Mouse (Mus musculus): Measurements from ENCODE around the gene Eif4g3.

Eif4g3 gene

DNA sequence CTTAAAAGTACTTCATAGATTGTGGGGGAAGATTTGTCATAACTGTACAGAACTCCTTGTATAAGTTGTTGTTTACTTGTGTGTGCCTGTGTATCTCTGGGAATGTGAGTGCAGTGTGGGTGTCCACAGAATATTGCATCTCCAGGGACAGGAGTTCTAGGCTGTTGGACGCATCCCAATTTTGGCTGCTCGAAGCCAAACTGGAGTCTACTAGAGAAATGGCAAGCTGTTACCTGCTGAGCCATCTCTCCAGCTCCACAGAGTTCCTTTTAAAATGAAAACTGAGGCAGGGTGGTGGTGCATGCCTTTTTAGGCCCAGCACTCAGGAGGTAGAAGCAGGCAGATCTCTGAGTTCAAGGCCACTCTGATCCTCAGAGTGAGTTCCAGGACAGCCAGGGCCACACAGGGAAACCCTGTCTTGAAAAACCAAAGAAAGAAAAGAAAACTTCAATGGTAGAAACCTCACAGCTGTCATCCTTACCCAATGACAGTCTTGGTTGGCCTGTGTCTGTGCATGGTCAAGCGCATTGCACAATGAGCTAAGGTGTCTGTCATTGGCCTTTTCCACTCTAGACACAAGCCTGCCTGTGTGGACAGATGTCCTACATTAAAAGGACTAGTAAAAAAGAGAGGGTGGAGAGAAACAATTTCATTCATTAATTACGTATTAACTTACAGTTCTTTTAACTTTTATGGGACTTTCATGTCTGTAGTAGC, 17.1 kb downstream of the Eif4g3 start:
- Histone ChIP-seq H3K27me3 (ENCODE audit: insufficient read depth, low read length) (no peaks in the 10 kb centered on the region), H3K4me1 (replicated peaks; ENCODE audit: low read depth, low read length) (peaks cover 44% of the 10 kb centered on the region), H3K36me3 (ENCODE audit: insufficient read depth, low read length) (peaks cover 34% of the 10 kb centered on the region), H3K4me3 (replicated peaks; ENCODE audit: low read length) (no peak overlapping the region), H3K9me3 (ENCODE audit: low read length) (no peaks in the 10 kb centered on the region)
- TF ChIP-seq NANOG (IDR thresholded peaks at IDR 0.05; ENCODE audit: borderline replicate concordance, low read length) (no peak), CTCF (conservative IDR thresholded peaks at IDR 0.05; ENCODE audit: low read length) (no peak)

DNA sequence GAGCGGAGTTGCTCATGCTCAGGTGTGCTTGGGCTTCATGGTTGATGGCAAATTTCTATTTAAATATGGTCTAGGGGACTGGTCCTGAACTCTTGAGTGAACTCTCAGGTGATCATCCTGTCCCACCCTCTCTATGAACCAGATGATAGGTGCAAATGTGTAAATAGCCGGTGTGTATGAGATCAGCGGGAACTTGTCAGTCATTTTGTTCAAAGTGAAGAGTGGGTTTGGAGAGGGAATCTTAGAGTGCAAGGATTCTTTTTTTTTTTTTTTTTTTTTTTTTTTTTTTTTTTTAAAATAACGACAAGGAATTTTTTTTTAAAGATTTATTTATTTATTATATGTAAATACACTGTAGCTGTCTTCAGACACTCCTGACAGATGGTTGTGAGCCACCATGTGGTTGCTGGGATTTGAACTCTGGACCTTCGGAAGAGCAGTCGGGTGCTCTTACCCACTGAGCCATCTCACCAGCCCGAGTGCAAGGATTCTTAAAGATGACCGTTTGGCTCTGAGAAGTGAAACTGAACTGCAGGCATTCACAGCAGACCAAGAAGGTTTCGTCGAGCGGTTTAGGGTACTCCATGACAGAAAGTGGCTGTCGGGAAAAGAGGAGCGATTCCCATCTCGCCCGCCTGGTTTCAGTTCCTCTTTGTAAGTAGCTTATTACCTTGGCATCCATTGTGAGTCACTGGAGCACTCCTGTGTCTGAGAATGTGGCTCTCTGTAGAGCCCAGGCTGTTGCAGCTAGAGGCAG, 21.1 kb downstream of the Eif4g3 start:
- H3K27me3 ChIP-seq (ENCODE audit: insufficient read depth, low read length): no peaks in the 10 kb centered on the region
- peaks cover 53% of the 10 kb centered on the region for H3K36me3 ChIP-seq (ENCODE audit: insufficient read depth, low read length)
- H3K9me3 ChIP-seq (ENCODE audit: low read length): no peaks in the 10 kb centered on the region
- H3K4me1 ChIP-seq (replicated peaks; ENCODE audit: low read depth, low read length): peaks cover 30% of the 10 kb centered on the region
- 0 out of 2 replicates have a peak overlapping the region, but pooled peaks have one; percentile 20 for H3K4me3 ChIP-seq (replicated peaks; ENCODE audit: low read length)
- TF ChIP-seq CTCF (conservative IDR thresholded peaks at IDR 0.05; ENCODE audit: low read length) (no peak), NANOG (IDR thresholded peaks at IDR 0.05; ENCODE audit: borderline replicate concordance, low read length) (no peak), POU5F1 (IDR thresholded peaks at IDR 0.05; ENCODE audit: borderline replicate concordance, low read length) (no peak)

DNA sequence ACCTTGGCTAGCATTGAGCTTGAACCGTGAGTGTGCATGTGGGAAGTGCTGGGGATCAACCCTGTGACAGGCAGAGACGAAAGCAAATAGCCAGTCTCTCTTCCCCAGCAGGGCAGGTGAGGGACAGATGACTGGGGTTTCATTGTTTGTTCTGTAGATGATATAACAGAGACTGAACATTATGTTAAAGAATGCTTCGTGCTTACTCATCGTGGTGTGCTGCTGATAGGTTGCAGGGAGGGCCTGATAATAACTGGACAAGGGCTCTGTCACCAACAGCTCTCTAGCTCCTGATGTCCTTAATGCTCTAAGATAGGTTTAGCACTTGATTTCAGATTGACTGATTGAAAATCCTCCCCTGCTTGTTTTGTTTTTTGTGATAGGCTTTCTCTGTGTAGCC, 23.1 kb downstream of the Eif4g3 start:
- Histone ChIP-seq H3K9me3 (ENCODE audit: low read length) (no peaks in the 10 kb centered on the region), H3K4me3 (replicated peaks; ENCODE audit: low read length) (no peak overlapping the region), H3K36me3 (ENCODE audit: insufficient read depth, low read length) (peaks cover 55% of the 10 kb centered on the region), H3K4me1 (replicated peaks; ENCODE audit: low read depth, low read length) (peaks cover 34% of the 10 kb centered on the region), H3K27me3 (ENCODE audit: insufficient read depth, low read length) (no peaks in the 10 kb centered on the region)
- TF ChIP-seq NANOG (IDR thresholded peaks at IDR 0.05; ENCODE audit: borderline replicate concordance, low read length): no peak
- TF ChIP-seq POU5F1 (IDR thresholded peaks at IDR 0.05; ENCODE audit: borderline replicate concordance, low read length): no peak
- no peak for TF ChIP-seq CTCF (conservative IDR thresholded peaks at IDR 0.05; ENCODE audit: low read length)

DNA sequence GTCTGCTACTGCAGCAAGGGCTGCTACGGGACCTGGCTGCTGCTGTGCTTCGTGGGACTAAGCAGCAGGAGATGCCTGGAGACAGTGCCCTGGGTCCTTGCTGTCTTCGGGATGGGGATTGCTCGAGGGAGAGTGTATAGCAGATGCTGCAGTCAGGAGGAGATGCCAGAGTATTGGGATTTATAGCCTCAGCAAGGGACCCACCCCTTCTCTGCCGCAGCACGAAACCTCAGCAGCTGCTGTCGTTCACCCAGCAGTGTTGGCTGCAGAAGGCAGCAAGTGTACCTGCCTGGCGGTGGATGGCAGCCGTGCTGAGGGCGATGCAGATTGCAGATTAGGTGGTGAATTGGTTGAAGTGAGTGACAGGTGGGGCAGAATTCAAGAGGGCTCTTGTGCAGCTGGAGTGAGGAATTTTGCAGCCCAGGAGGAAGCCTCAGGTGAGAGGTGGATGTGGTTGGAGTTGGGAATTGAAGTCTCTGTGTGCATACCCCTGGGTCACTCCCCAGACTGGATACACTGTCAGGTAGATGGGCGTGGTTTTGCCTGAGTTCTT, 24.3 kb downstream of the Eif4g3 start:
- Histone ChIP-seq H3K4me1 (replicated peaks; ENCODE audit: low read depth, low read length) (peaks cover 34% of the 10 kb centered on the region), H3K9me3 (ENCODE audit: low read length) (no peaks in the 10 kb centered on the region), H3K27me3 (ENCODE audit: insufficient read depth, low read length) (no peaks in the 10 kb centered on the region), H3K4me3 (replicated peaks; ENCODE audit: low read length) (no peak overlapping the region), H3K36me3 (ENCODE audit: insufficient read depth, low read length) (peaks cover 45% of the 10 kb centered on the region)
- TF ChIP-seq CTCF (conservative IDR thresholded peaks at IDR 0.05; ENCODE audit: low read length) (no peak), POU5F1 (IDR thresholded peaks at IDR 0.05; ENCODE audit: borderline replicate concordance, low read length) (no peak), NANOG (IDR thresholded peaks at IDR 0.05; ENCODE audit: borderline replicate concordance, low read length) (no peak)

GRCm38 (mm10) chr4:138018011-138018410, 25.2 kb downstream of the Eif4g3 start:
- Histone ChIP-seq H3K4me1 (replicated peaks; ENCODE audit: low read depth, low read length) (peaks cover 30% of the 10 kb centered on the region), H3K9me3 (ENCODE audit: low read length) (no peaks in the 10 kb centered on the region), H3K4me3 (replicated peaks; ENCODE audit: low read length) (no peak overlapping the region), H3K36me3 (ENCODE audit: insufficient read depth, low read length) (peaks cover 45% of the 10 kb centered on the region), H3K27me3 (ENCODE audit: insufficient read depth, low read length) (no peaks in the 10 kb centered on the region)
- no peak for TF ChIP-seq CTCF (conservative IDR thresholded peaks at IDR 0.05; ENCODE audit: low read length)
- no peak for TF ChIP-seq NANOG (IDR thresholded peaks at IDR 0.05; ENCODE audit: borderline replicate concordance, low read length)
- no peak for TF ChIP-seq POU5F1 (IDR thresholded peaks at IDR 0.05; ENCODE audit: borderline replicate concordance, low read length)

DNA sequence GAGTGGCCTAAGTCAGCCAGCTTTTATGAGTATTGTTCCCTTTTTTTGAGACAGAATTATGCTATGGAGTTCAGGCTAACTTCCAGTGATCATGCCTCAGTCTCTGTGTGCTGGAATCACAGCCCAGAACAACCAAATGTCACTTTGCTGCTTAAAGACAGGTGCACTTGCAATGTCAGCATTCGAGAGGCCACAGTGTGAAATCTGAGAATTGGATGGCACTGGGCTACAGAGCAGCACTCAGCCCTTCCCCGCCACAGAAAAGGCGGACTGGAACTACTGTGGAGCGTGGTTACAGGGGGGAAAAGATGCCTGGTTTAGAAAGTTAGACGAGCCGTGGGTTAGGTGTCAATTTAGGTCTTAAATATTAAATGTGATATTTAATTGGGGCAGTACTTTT, 27.4 kb downstream of the Eif4g3 start:
- TF ChIP-seq NANOG (IDR thresholded peaks at IDR 0.05; ENCODE audit: borderline replicate concordance, low read length) (no peak), CTCF (conservative IDR thresholded peaks at IDR 0.05; ENCODE audit: low read length) (no peak)
- no peak overlapping the region for H3K4me3 ChIP-seq (replicated peaks; ENCODE audit: low read length)

DNA sequence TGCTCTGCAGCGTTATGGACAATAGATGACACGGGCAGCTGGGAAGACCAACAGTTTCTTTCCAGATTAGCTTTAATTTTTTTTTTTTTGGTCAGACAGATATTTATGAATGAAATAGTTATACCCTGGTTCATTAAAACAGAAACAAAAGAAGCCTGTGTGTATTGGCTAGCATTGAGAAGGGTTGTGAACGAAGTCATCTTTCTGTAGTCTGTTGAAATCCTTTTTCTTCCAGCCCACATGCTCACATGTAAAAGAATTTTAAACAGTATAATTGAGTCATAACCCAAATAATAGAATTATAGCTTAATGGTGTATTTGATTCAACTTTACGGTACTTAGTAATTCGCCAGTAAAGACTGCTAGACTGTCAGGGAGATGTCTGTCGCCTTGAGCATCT, 28.8 kb downstream of the Eif4g3 start:
- no peaks in the 10 kb centered on the region for H3K9me3 ChIP-seq (ENCODE audit: low read length)
- peaks cover 32% of the 10 kb centered on the region for H3K36me3 ChIP-seq (ENCODE audit: insufficient read depth, low read length)
- peaks cover 24% of the 10 kb centered on the region for H3K4me1 ChIP-seq (replicated peaks; ENCODE audit: low read depth, low read length)
- no peak for TF ChIP-seq NANOG (IDR thresholded peaks at IDR 0.05; ENCODE audit: borderline replicate concordance, low read length)
- TF ChIP-seq POU5F1 (IDR thresholded peaks at IDR 0.05; ENCODE audit: borderline replicate concordance, low read length): no peak
- no peak for TF ChIP-seq CTCF (conservative IDR thresholded peaks at IDR 0.05; ENCODE audit: low read length)
- no peaks in the 10 kb centered on the region for H3K27me3 ChIP-seq (ENCODE audit: insufficient read depth, low read length)
- H3K4me3 ChIP-seq (replicated peaks; ENCODE audit: low read length): no peak overlapping the region

More for the DNA sequence above, 27.4 kb downstream of the Eif4g3 start:
- Histone ChIP-seq H3K4me1 (replicated peaks; ENCODE audit: low read depth, low read length) (peaks cover 18% of the 10 kb centered on the region), H3K9me3 (ENCODE audit: low read length) (no peaks in the 10 kb centered on the region), H3K36me3 (ENCODE audit: insufficient read depth, low read length) (peaks cover 35% of the 10 kb centered on the region), H3K27me3 (ENCODE audit: insufficient read depth, low read length) (no peaks in the 10 kb centered on the region)

DNA sequence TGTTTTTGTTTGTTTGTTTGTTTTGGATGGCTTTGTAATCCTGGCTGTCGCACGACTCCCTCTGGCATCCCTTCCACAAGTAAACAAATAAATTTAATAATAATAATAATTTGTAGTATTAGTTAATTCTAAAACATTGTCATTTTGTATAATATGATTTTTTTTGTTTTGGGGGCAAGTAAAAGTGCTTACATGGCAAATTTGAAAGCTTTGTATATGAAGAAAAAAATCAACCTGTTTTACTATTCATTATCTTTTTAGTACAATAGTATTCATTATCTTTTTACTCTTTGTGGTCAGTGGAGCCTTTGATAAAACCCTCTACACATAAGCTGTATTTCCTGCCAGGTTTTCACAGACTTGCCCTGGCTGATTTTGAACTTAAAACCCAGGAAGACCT, 29.9 kb downstream of the Eif4g3 start:
- peaks cover 25% of the 10 kb centered on the region for H3K4me1 ChIP-seq (replicated peaks; ENCODE audit: low read depth, low read length)
- no peak overlapping the region for H3K4me3 ChIP-seq (replicated peaks; ENCODE audit: low read length)
- peaks cover 29% of the 10 kb centered on the region for H3K36me3 ChIP-seq (ENCODE audit: insufficient read depth, low read length)
- H3K9me3 ChIP-seq (ENCODE audit: low read length): no peaks in the 10 kb centered on the region
- no peaks in the 10 kb centered on the region for H3K27me3 ChIP-seq (ENCODE audit: insufficient read depth, low read length)
- TF ChIP-seq NANOG (IDR thresholded peaks at IDR 0.05; ENCODE audit: borderline replicate concordance, low read length) (no peak), CTCF (conservative IDR thresholded peaks at IDR 0.05; ENCODE audit: low read length) (no peak), POU5F1 (IDR thresholded peaks at IDR 0.05; ENCODE audit: borderline replicate concordance, low read length) (no peak)
